Mouse (Mus musculus) olfactory bulb, adult 2 months (tissue): Measurements from ENCODE around the gene Atrn.

Experiments used
- CTCF ChIP-seq: fragments of 200-500 bp; IDR thresholded peaks from 2 replicates; pipeline ENCODE4 v1.5.1; 2012; ENCODE audit warnings: low read depth, mild to moderate bottlenecking, low read length, moderate library complexity; ENCODE audit not compliant: insufficient read depth
- POLR2A ChIP-seq: fragments of 200-500 bp; IDR thresholded peaks from 2 replicates; pipeline ENCODE4 v1.6.1; 2012; ENCODE audit warnings: mild to moderate bottlenecking, low read depth, low read length, moderate library complexity; ENCODE audit not compliant: insufficient read depth

DNA sequence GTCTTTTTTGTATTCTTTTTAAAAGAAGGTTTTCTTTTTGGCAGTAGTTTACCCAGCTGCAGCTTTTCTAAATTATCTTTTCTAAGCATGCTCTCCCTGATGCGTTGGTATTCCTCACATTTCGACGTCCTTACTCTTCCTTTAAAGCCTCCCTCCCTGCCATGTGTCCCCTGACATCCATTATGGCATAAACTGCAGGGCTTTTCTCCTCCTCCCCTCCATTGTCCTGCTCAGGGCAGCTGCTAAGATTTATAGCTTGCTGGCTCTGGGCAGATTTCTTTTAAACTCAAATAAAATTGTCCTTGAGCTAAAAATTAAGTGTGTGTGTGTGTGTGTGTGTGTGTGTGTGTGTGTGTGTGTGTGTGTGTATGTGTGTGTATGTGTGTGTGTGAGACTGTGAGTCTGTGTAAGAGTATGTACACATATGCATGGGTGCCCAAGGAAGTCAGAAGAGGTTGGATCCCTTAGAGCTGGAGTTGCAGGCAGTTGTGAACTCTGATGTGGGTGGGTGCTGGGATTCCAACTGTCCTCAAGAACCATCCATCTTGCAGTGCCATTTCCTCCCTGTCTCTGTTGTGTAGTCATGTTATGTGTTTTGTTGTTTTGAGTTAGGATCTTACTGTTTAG is 10.3 kb downstream of the Atrn start:
- TF ChIP-seq CTCF (no peak), POLR2A (no peak)
